ENCODE assay signal across 11 mouse cellular contexts in genomic region chr13:37882521-37882920, GRCm38 (mm10).
DNase-seq lines count a peak whose midpoint lies in the region; ATAC-seq lines count a peak whose summit lies in the region.
"Had no signal": no experiment of that assay in that cellular context is flagged by ENCODE, and none has a peak within 500 bp of the region (broad histone marks: within the 10 kb centered on the region; RNA-seq: fewer than 3 reads in every experiment).

No protein-coding gene starts in this region.

- H3K27ac ChIP-seq in midbrain, embryonic 11.5 days (ENCODE audit: low read depth, low read length): no peak overlapping the region
- no peak overlapping the region for H3K27ac ChIP-seq in midbrain, embryonic 16.5 days (ENCODE audit: low read length)
- H3K27ac ChIP-seq: embryonic facial prominence, embryonic 12.5 days; limb, embryonic 15.5 days had no signal

- no peaks in the 10 kb centered on the region for H3K36me3 ChIP-seq in midbrain, embryonic 11.5 days (ENCODE audit: control insufficient read depth, insufficient read depth, low read length)
- no peaks in the 10 kb centered on the region for H3K36me3 ChIP-seq in midbrain, embryonic 16.5 days (ENCODE audit: control insufficient read depth, insufficient read depth, low read length)
- H3K36me3 ChIP-seq: embryonic facial prominence, embryonic 12.5 days; limb, embryonic 15.5 days had no signal

- no peak overlapping the region for H3K4me3 ChIP-seq in midbrain, embryonic 11.5 days (ENCODE audit: low read depth, low read length)
- H3K4me3 ChIP-seq in midbrain, embryonic 16.5 days (ENCODE audit: low read depth, low read length): no peak overlapping the region
- H3K4me3 ChIP-seq: embryonic facial prominence, embryonic 12.5 days; limb, embryonic 15.5 days had no signal

- H3K27me3 ChIP-seq in midbrain, embryonic 11.5 days (ENCODE audit: control insufficient read depth, insufficient read depth, low read length): no peaks in the 10 kb centered on the region
- no peaks in the 10 kb centered on the region for H3K27me3 ChIP-seq in midbrain, embryonic 16.5 days (ENCODE audit: control insufficient read depth, insufficient read depth, low read depth, low read length)
- H3K27me3 ChIP-seq: embryonic facial prominence, embryonic 12.5 days; limb, embryonic 15.5 days had no signal

- H3K9ac ChIP-seq in midbrain, embryonic 11.5 days (ENCODE audit: low read length): no peak overlapping the region
- H3K9ac ChIP-seq in midbrain, embryonic 16.5 days (ENCODE audit: low read depth, low read length): no peak overlapping the region
- H3K9ac ChIP-seq: embryonic facial prominence, embryonic 12.5 days; limb, embryonic 15.5 days had no signal

- peak; percentile 69 for DNase-seq in midbrain, embryonic 11.5 days (ENCODE audit: low spot score, missing footprints)
- peak; percentile 82 for DNase-seq in gastrocnemius, postnatal 25 days
- peak; percentile 83 for DNase-seq in lung, postnatal 10 days
- peak; percentile 68 for DNase-seq in thymus, postnatal 25 days
- no peak for DNase-seq in natural killer cell, adult 2 months (ENCODE audit: low spot score in 2 of 2)
- no peak for DNase-seq in kidney, adult 9 months
- no peak for DNase-seq in cerebellum, postnatal 4 days (ENCODE audit: low spot score in 2 of 2)
- DNase-seq: kidney, postnatal 10 days had no signal

- H3K4me1 ChIP-seq in midbrain, embryonic 11.5 days (ENCODE audit: control insufficient read depth, insufficient read depth, low read length): 0 out of 2 replicates have a peak, but pooled peaks cover 2% of the 10 kb centered on the region
- no peaks in the 10 kb centered on the region; the same call in 1 of the 2 replicates for H3K4me1 ChIP-seq in midbrain, embryonic 16.5 days (ENCODE audit: control insufficient read depth, insufficient read depth, low read length)

- 96% methylated on average over 8 of the region's 8 CpGs for WGBS in midbrain, embryonic 11.5 days
- 87% methylated on average over 8 of the region's 8 CpGs for WGBS in midbrain, embryonic 16.5 days

- H3K4me2 ChIP-seq in midbrain, embryonic 11.5 days: no peak overlapping the region
- H3K4me2 ChIP-seq in midbrain, embryonic 16.5 days (ENCODE audit: low read length): no peak overlapping the region
- H3K4me2 ChIP-seq: embryonic facial prominence, embryonic 12.5 days; limb, embryonic 15.5 days had no signal

- H3K9me3 ChIP-seq in midbrain, embryonic 11.5 days (ENCODE audit: control insufficient read depth, low read length): no peaks in the 10 kb centered on the region
- no peaks in the 10 kb centered on the region for H3K9me3 ChIP-seq in midbrain, embryonic 16.5 days (replicated peaks; ENCODE audit: control insufficient read depth, low read length, poor library complexity, severe bottlenecking)
- H3K9me3 ChIP-seq: embryonic facial prominence, embryonic 12.5 days; limb, embryonic 15.5 days had no signal

- no peak for ATAC-seq in midbrain, embryonic 11.5 days (ENCODE audit: low FRiP score)
- no peak for ATAC-seq in midbrain, embryonic 16.5 days

Comparison
In these comparisons a context has a peak if more than half of its experiments do, and no peak if none do; other contexts are left out.
1. DNase-seq: peak in midbrain, embryonic 11.5 days (single experiment), gastrocnemius, postnatal 25 days (single experiment), lung, postnatal 10 days (single experiment) and thymus, postnatal 25 days (single experiment); none in natural killer cell, adult 2 months (0 of 2), kidney, adult 9 months (single experiment) and cerebellum, postnatal 4 days (0 of 2).